Mouse (Mus musculus): Measurements from ENCODE around the gene Hoxa7. TPM values are rescaled to one million over a fixed set of nuclear protein-coding genes. Genes with fewer than 3 reads are reported as not detected.

The Hoxa7 gene
- total RNA-seq, 1 experiment, result 0.89 TPM

- H3K9me3 ChIP-seq (ENCODE audit: control insufficient read depth, insufficient read depth, low read depth, low read length), result no peaks in the 10 kb centered on the region
- in situ Hi-C loops (cut with MboI; ENCODE audit: low sequenced_read_pairs in 2 of 2, unreplicated experiment in 2 of 2), result loop anchor here in 1 of 2 experiments (10.0 kb wide), 1 partner anchor 139 kb away; the partner anchor contains the start of gene Evx1
- H3K9ac ChIP-seq (ENCODE audit: insufficient read depth, low read depth, low read length, poor library complexity, severe bottlenecking), result no peak overlapping the region
- no peak for DNase-seq (ENCODE audit: low read depth, low spot score)
- H3K36me3 ChIP-seq (ENCODE audit: control insufficient read depth, insufficient read depth, low read length, poor library complexity, severe bottlenecking), result no peaks in the 10 kb centered on the region
- H3K4me1 ChIP-seq (ENCODE audit: control insufficient read depth in 2 of 2, insufficient read depth in 2 of 2, low read length in 2 of 2, poor library complexity in 1 of 2), result peaks cover 0 to 2% of the 10 kb centered on the region in 2 experiments; a peak in 2 of 4 replicates
- peak overlapping the region in 1 of 2 experiments; percentile 62; a peak in 2 of 4 replicates for H3K4me3 ChIP-seq (ENCODE audit: insufficient read depth in 1 of 2, low read depth in 1 of 2, low read length in 2 of 2, poor library complexity in 1 of 2, severe bottlenecking in 1 of 2)
- TF ChIP-seq CHD2 (IDR thresholded peaks at IDR 0.05; ENCODE audit: low read depth, low read length) (no peak), MAFK (IDR thresholded peaks at IDR 0.05; ENCODE audit: insufficient read depth, low read depth, low read length) (no peak), ZC3H11A (IDR thresholded peaks at IDR 0.05; ENCODE audit: borderline replicate concordance, low read depth, low read length) (no peak), HCFC1 (IDR thresholded peaks at IDR 0.05; ENCODE audit: borderline replicate concordance, insufficient read depth, low read length) (no peak), ZNF384 (IDR thresholded peaks at IDR 0.05; ENCODE audit: low read depth, low read length) (no peak)
- no peak overlapping the region for H3K27ac ChIP-seq (ENCODE audit: insufficient read depth, low read depth, low read length, poor library complexity, severe bottlenecking)
Observed at GRCm38 (mm10) chr6:52175864-52176263, 45.8 kb downstream of the Hoxa7 start.

GRCm38 (mm10) chr6:52174968-52175751 is 46.5 kb downstream of the Hoxa7 start:
- no peaks in the 10 kb centered on the region for H3K36me3 ChIP-seq (ENCODE audit: control insufficient read depth, insufficient read depth, low read length, poor library complexity, severe bottlenecking)
- H3K4me1 ChIP-seq (ENCODE audit: control insufficient read depth in 2 of 2, insufficient read depth in 2 of 2, low read length in 2 of 2, poor library complexity in 1 of 2), result peaks cover 0 to 2% of the 10 kb centered on the region in 2 experiments; a peak in 2 of 4 replicates
- no peak for DNase-seq (ENCODE audit: low read depth, low spot score)
- H3K9ac ChIP-seq (ENCODE audit: insufficient read depth, low read depth, low read length, poor library complexity, severe bottlenecking), result 0 out of 2 replicates have a peak overlapping the region, but pooled peaks have one; percentile 13
- TF ChIP-seq CHD2 (IDR thresholded peaks at IDR 0.05; ENCODE audit: low read depth, low read length) (no peak), HCFC1 (IDR thresholded peaks at IDR 0.05; ENCODE audit: borderline replicate concordance, insufficient read depth, low read length) (no peak), MAFK (IDR thresholded peaks at IDR 0.05; ENCODE audit: insufficient read depth, low read depth, low read length) (no peak), ZC3H11A (IDR thresholded peaks at IDR 0.05; ENCODE audit: borderline replicate concordance, low read depth, low read length) (no peak), ZNF384 (IDR thresholded peaks at IDR 0.05; ENCODE audit: low read depth, low read length) (no peak)
- H3K4me3 ChIP-seq (ENCODE audit: insufficient read depth in 1 of 2, low read depth in 1 of 2, low read length in 2 of 2, poor library complexity in 1 of 2, severe bottlenecking in 1 of 2), result peak overlapping the region; percentile 19 to 62; a peak in 3 of 4 replicates
- no peak overlapping the region for H3K27ac ChIP-seq (ENCODE audit: insufficient read depth, low read depth, low read length, poor library complexity, severe bottlenecking)
- H3K9me3 ChIP-seq (ENCODE audit: control insufficient read depth, insufficient read depth, low read depth, low read length), result no peaks in the 10 kb centered on the region
- in situ Hi-C loops (cut with MboI; ENCODE audit: low sequenced_read_pairs in 2 of 2, unreplicated experiment in 2 of 2), result loop anchor here in 1 of 2 experiments (10.0 kb wide), 1 partner anchor 140 kb away; the partner anchor contains the start of gene Evx1

- no peak for TF ChIP-seq MAFK (IDR thresholded peaks at IDR 0.05; ENCODE audit: insufficient read depth, low read depth, low read length)
- no peak for TF ChIP-seq HCFC1 (IDR thresholded peaks at IDR 0.05; ENCODE audit: borderline replicate concordance, insufficient read depth, low read length)
- no peak for TF ChIP-seq CHD2 (IDR thresholded peaks at IDR 0.05; ENCODE audit: low read depth, low read length)
- TF ChIP-seq ZNF384 (IDR thresholded peaks at IDR 0.05; ENCODE audit: low read depth, low read length), result no peak
- no peak for TF ChIP-seq ZC3H11A (IDR thresholded peaks at IDR 0.05; ENCODE audit: borderline replicate concordance, low read depth, low read length)
- H3K36me3 ChIP-seq (ENCODE audit: control insufficient read depth, insufficient read depth, low read length, poor library complexity, severe bottlenecking), result no peaks in the 10 kb centered on the region
- in situ Hi-C loops (cut with MboI; ENCODE audit: low sequenced_read_pairs in 2 of 2, unreplicated experiment in 2 of 2), result loop anchor here in 1 of 2 experiments (10.0 kb wide), 1 partner anchor 141 kb away; the partner anchor contains the start of gene Evx1
- no peaks in the 10 kb centered on the region for H3K9me3 ChIP-seq (ENCODE audit: control insufficient read depth, insufficient read depth, low read depth, low read length)
- H3K4me3 ChIP-seq (ENCODE audit: insufficient read depth in 1 of 2, low read depth in 1 of 2, low read length in 2 of 2, poor library complexity in 1 of 2, severe bottlenecking in 1 of 2), result no peak overlapping the region
- peaks cover 2 to 3% of the 10 kb centered on the region in 2 experiments; a peak in 1 of 4 replicates for H3K4me1 ChIP-seq (ENCODE audit: control insufficient read depth in 2 of 2, insufficient read depth in 2 of 2, low read length in 2 of 2, poor library complexity in 1 of 2)
- H3K27ac ChIP-seq (ENCODE audit: insufficient read depth, low read depth, low read length, poor library complexity, severe bottlenecking), result no peak overlapping the region
- DNase-seq (ENCODE audit: low read depth, low spot score), result no peak
- no peak overlapping the region for H3K9ac ChIP-seq (ENCODE audit: insufficient read depth, low read depth, low read length, poor library complexity, severe bottlenecking)
Observed at GRCm38 (mm10) chr6:52173648-52174047, 48.0 kb downstream of the Hoxa7 start.

- Histone ChIP-seq H3K4me3 (ENCODE audit: insufficient read depth in 1 of 2, low read depth in 1 of 2, low read length in 2 of 2, poor library complexity in 1 of 2, severe bottlenecking in 1 of 2) (peak overlapping the region; percentile 58 to 61), H3K9ac (ENCODE audit: insufficient read depth, low read depth, low read length, poor library complexity, severe bottlenecking) (peak overlapping the region; percentile 50; the same call in 1 of the 2 replicates), H3K9me3 (ENCODE audit: control insufficient read depth, insufficient read depth, low read depth, low read length) (no peaks in the 10 kb centered on the region), H3K27ac (ENCODE audit: insufficient read depth, low read depth, low read length, poor library complexity, severe bottlenecking) (no peak overlapping the region), H3K4me1 (ENCODE audit: control insufficient read depth in 2 of 2, insufficient read depth in 2 of 2, low read length in 2 of 2, poor library complexity in 1 of 2) (peaks cover 2 to 3% of the 10 kb centered on the region in 2 experiments; a peak in 1 of 4 replicates), H3K36me3 (ENCODE audit: control insufficient read depth, insufficient read depth, low read length, poor library complexity, severe bottlenecking) (no peaks in the 10 kb centered on the region)
- DNase-seq (ENCODE audit: low read depth, low spot score), result peak; percentile 93
- in situ Hi-C loops (cut with MboI; ENCODE audit: low sequenced_read_pairs in 2 of 2, unreplicated experiment in 2 of 2), result loop anchor here in 1 of 2 experiments (10.0 kb wide), 1 partner anchor 142 kb away; the partner anchor contains the start of gene Evx1
- TF ChIP-seq MAFK (IDR thresholded peaks at IDR 0.05; ENCODE audit: insufficient read depth, low read depth, low read length) (no peak), ZC3H11A (IDR thresholded peaks at IDR 0.05; ENCODE audit: borderline replicate concordance, low read depth, low read length) (no peak), ZNF384 (IDR thresholded peaks at IDR 0.05; ENCODE audit: low read depth, low read length) (no peak), HCFC1 (IDR thresholded peaks at IDR 0.05; ENCODE audit: borderline replicate concordance, insufficient read depth, low read length) (no peak), CHD2 (IDR thresholded peaks at IDR 0.05; ENCODE audit: low read depth, low read length) (peak; percentile 63; the same call in 1 of the 2 replicates)
Observed at GRCm38 (mm10) chr6:52172501-52172900, 49.2 kb downstream of the Hoxa7 start.

Measured in ES-E14 (cell line).